29 mouse cellular contexts compared by ENCODE assay signal in genomic region chr15:32239099-32239498, GRCm38 (mm10). TPM values are rescaled to one million over a fixed set of nuclear protein-coding genes. Genes with fewer than 3 reads are reported as not detected.
A peak's percentile ranks its signal among the peaks of the same experiment; 100 is the strongest.
DNase-seq lines count a peak whose midpoint lies in the region; ATAC-seq lines count a peak whose summit lies in the region.
"Had no signal": no experiment of that assay in that cellular context is flagged by ENCODE, and none has a peak within 500 bp of the region (broad histone marks: within the 10 kb centered on the region; RNA-seq: fewer than 3 reads in every experiment).

No protein-coding gene starts in this region.

- peaks cover 9% of the 10 kb centered on the region; the same call in 1 of the 2 replicates for H3K36me3 ChIP-seq in kidney, embryonic 14.5 days (ENCODE audit: control insufficient read depth, insufficient read depth, low read length)
- H3K36me3 ChIP-seq: G1E had no signal

- H3K9ac ChIP-seq in kidney, embryonic 14.5 days (ENCODE audit: low read depth, low read length) = no peak overlapping the region
- H3K9ac ChIP-seq: embryonic facial prominence, embryonic 13.5 days; forebrain, embryonic 13.5 days; forebrain, postnatal 0 days; heart, embryonic 13.5 days; hindbrain, embryonic 14.5 days had no signal

- no peak overlapping the region for H3K27ac ChIP-seq in kidney, embryonic 14.5 days (ENCODE audit: low read depth, low read length)
- H3K27ac ChIP-seq: embryonic facial prominence, embryonic 10.5 days; embryonic facial prominence, embryonic 13.5 days; forebrain, embryonic 10.5 days; forebrain, embryonic 13.5 days; gastrocnemius, adult 2 months; heart, embryonic 13.5 days; hindbrain, embryonic 14.5 days; hindbrain, postnatal 0 days had no signal

- peak; percentile 65 for DNase-seq in kidney, adult 11 months
- DNase-seq in kidney, adult 8-10 months = peak; percentile 43 to 70
- DNase-seq in kidney, postnatal 4 days = no peak
- DNase-seq in kidney, postnatal 25 days = peak; percentile 42 to 51
- no peak for DNase-seq in spleen, adult 18-20 months
- no peak for DNase-seq in embryo, embryonic 11 days
- DNase-seq: adrenal gland, postnatal 10 days; B cell, adult 2 months; cerebellum, adult 11 months; cerebellum, adult 2 months; cerebellum, adult 9-11 months; cerebellum, postnatal 25 days; forebrain, postnatal 0 days; gastrocnemius, adult 2 months; gastrocnemius, postnatal 14 days; heart, adult 18-20 months; heart, postnatal 14 days; heart, postnatal 4 days had no signal

- 94% methylated on average over 2 of the region's 2 CpGs for WGBS in kidney, embryonic 14.5 days

- no peaks in the 10 kb centered on the region for H3K27me3 ChIP-seq in kidney, embryonic 14.5 days (ENCODE audit: control insufficient read depth, insufficient read depth, low read length)
- H3K27me3 ChIP-seq: CH12.LX; embryonic facial prominence, embryonic 13.5 days; forebrain, embryonic 13.5 days; heart, embryonic 13.5 days; Patski had no signal

- H3K4me1 ChIP-seq in kidney, embryonic 14.5 days (ENCODE audit: control insufficient read depth, insufficient read depth, low read length) = no peaks in the 10 kb centered on the region
- H3K4me1 ChIP-seq: forebrain, embryonic 13.5 days had no signal

- H3K4me2 ChIP-seq in kidney, embryonic 14.5 days (replicated peaks; ENCODE audit: low read depth, low read length) = no peak overlapping the region
- H3K4me2 ChIP-seq: embryonic facial prominence, embryonic 13.5 days; forebrain, embryonic 13.5 days; heart, embryonic 13.5 days; hindbrain, embryonic 14.5 days had no signal

- ATAC-seq in kidney, embryonic 14.5 days (ENCODE audit: low FRiP score, low TSS enrichment) = no peak
- ATAC-seq: forebrain, embryonic 13.5 days; forebrain, postnatal 0 days; hindbrain, postnatal 0 days; Patski had no signal

- H3K9me3 ChIP-seq in kidney, embryonic 14.5 days (ENCODE audit: control insufficient read depth, low read length) = no peaks in the 10 kb centered on the region
- H3K9me3 ChIP-seq: embryonic facial prominence, embryonic 10.5 days; embryonic facial prominence, embryonic 13.5 days; forebrain, embryonic 10.5 days; forebrain, embryonic 13.5 days; heart, embryonic 13.5 days had no signal

- H3K4me3 ChIP-seq in kidney, embryonic 14.5 days (ENCODE audit: low read length) = no peak overlapping the region
- H3K4me3 ChIP-seq: embryonic facial prominence, embryonic 10.5 days; embryonic facial prominence, embryonic 13.5 days; forebrain, embryonic 10.5 days; forebrain, embryonic 13.5 days; gastrocnemius, adult 2 months; heart, embryonic 13.5 days had no signal

RNA-seq across cellular contexts. Expression of gene Sema5a, which starts 5.5 kb away (rescaled TPM):
- polyA plus RNA-seq in kidney, embryonic 14.5 days (2014; fragmentation: Nextera tagmentation; extraction: Ambion mirVana) = 19.1 and 30.2 TPM in 2 replicates
- polyA plus RNA-seq: G1E had no signal

Comparison
In these comparisons a context has a peak if more than half of its experiments do, and no peak if none do; other contexts are left out.
1. DNase-seq: peak in kidney, adult 11 months (single experiment), kidney, adult 8-10 months (2 of 2) and kidney, postnatal 25 days (2 of 2); none in kidney, postnatal 4 days (0 of 2), spleen, adult 18-20 months (0 of 2) and embryo, embryonic 11 days (single experiment).